Mouse (Mus musculus): ENCODE measurements around the gene Prelid1. TPM values are rescaled to one million over a fixed set of nuclear protein-coding genes. Genes with fewer than 3 reads are reported as not detected.

Gene Prelid1
- total RNA-seq, 4 experiments from 2014 or later: 12.6 to 19.7 (median 16.9) TPM

Other genes with a start within 250 kb of the Prelid1 start
- gene Uimc1, start 220.2 kb upstream of the Prelid1 start, total RNA-seq (2022): 10 to 100 TPM; 10.0 to 14.3 (median 12.3) TPM
- 10 to 100 TPM; 13.0 to 15.8 (median 14.1) TPM for gene Zfp346, start 215.2 kb upstream of the Prelid1 start, total RNA-seq (2022)
- gene Gm17617, start 187.0 kb upstream of the Prelid1 start, total RNA-seq (2022): not detected
- 1 to 10 TPM in 3 of 4 experiments, under 1 TPM in 1; 0.62 to 1.4 (median 1.4) TPM for gene Fgfr4, start 167.9 kb upstream of the Prelid1 start, total RNA-seq (2022)
- gene Nsd1, start 110.7 kb upstream of the Prelid1 start, total RNA-seq (2022): 10 to 100 TPM; 43.6 to 62.2 (median 47.4) TPM
- gene Rab24, start 1.4 kb downstream of the Prelid1 start, total RNA-seq (2022): 10 to 100 TPM; 32.0 to 37.3 (median 34.5) TPM
- gene Mxd3, start 9.3 kb downstream of the Prelid1 start, total RNA-seq (2022): not detected
- gene Lman2, start 42.3 kb downstream of the Prelid1 start, total RNA-seq (2022): 10 to 100 TPM; 32.5 to 39.6 (median 34.6) TPM
- gene Rgs14, start 49.2 kb downstream of the Prelid1 start, total RNA-seq (2022): under 1 TPM in 2 of 4 experiments, not detected in 2; 0.29 to 0.35 TPM
- not detected for gene Slc34a1, start 77.7 kb downstream of the Prelid1 start, total RNA-seq (2022)
- gene Pfn3, start 94.7 kb downstream of the Prelid1 start, total RNA-seq (2022): not detected
- gene F12, start 106.3 kb downstream of the Prelid1 start, total RNA-seq (2022): not detected
- gene Grk6, start 124.6 kb downstream of the Prelid1 start, total RNA-seq (2022): 1 to 10 TPM; 6.9 to 9.7 (median 9.4) TPM
- gene Prr7, start 143.8 kb downstream of the Prelid1 start, total RNA-seq (2022): under 1 TPM in 2 of 4 experiments, not detected in 2; 0.20 to 0.39 TPM
- 1 to 10 TPM; 2.9 to 4.0 (median 3.4) TPM for gene Dbn1, start 167.6 kb downstream of the Prelid1 start, total RNA-seq (2022)
- 100 to 1,000 TPM; 476 to 539 (median 493) TPM for gene Pdlim7, start 193.2 kb downstream of the Prelid1 start, total RNA-seq (2022)
- gene Dok3, start 208.8 kb downstream of the Prelid1 start, total RNA-seq (2022): 1 to 10 TPM in 1 of 4 experiments, under 1 TPM in 3; 0.61 to 1.1 (median 0.79) TPM
- gene Ddx41, start 216.2 kb downstream of the Prelid1 start, total RNA-seq (2022): 10 to 100 TPM in 1 of 4 experiments, 1 to 10 TPM in 3; 8.3 to 12.2 (median 9.2) TPM